Mouse (Mus musculus) T-helper 2 cell (primary cell): ENCODE data around the gene Ifnlr1.

Experiments used
- in situ Hi-C: fragments of 300-600 bp; cut with MboI, MseI; formaldehyde crosslinking; loops from one replicate; pipeline ENCODE4 v1.15.1; 2025; ENCODE audit warnings: high pct_unique_total_duplicates

Gene Ifnlr1

GRCm38 (mm10) chr4:135685906-135686567 is at the start of gene Ifnlr1:
Gene Ifnlr1 (plus strand): TSS chr4:135686287.
- in situ Hi-C loops: no loop called here

- in situ Hi-C loops: loop anchor here (10.0 kb wide), 1 partner anchor 573 kb away; no protein-coding TSS in a partner anchor
These were observed 44.6 kb upstream of the Ifnlr1 start for GRCm38 (mm10) chr4:135641302-135642079.

- in situ Hi-C loops: loop anchor here (10.0 kb wide), 1 partner anchor 570 kb away; no protein-coding TSS in a partner anchor
These were observed 41.0 kb upstream of the Ifnlr1 start for GRCm38 (mm10) chr4:135645022-135645637.

- in situ Hi-C loops: no loop called here
These were observed 33.0 kb upstream of the Ifnlr1 start for GRCm38 (mm10) chr4:135652966-135653607.

- in situ Hi-C loops: no loop called here
These were observed 32.1 kb upstream of the Ifnlr1 start for GRCm38 (mm10) chr4:135653956-135654355.

GRCm38 (mm10) chr4:135655499-135655898 is 30.6 kb upstream of the Ifnlr1 start:
- in situ Hi-C loops: no loop called here

GRCm38 (mm10) chr4:135656094-135656589 is 29.9 kb upstream of the Ifnlr1 start:
- in situ Hi-C loops: no loop called here

GRCm38 (mm10) chr4:135658484-135658883 is 27.6 kb upstream of the Ifnlr1 start:
- in situ Hi-C loops: no loop called here

GRCm38 (mm10) chr4:135658899-135659298 is 27.2 kb upstream of the Ifnlr1 start:
- in situ Hi-C loops: no loop called here

- in situ Hi-C loops: loop anchor here (10.0 kb wide), 1 partner anchor 276 kb away; no protein-coding TSS in a partner anchor
These were observed 24.8 kb upstream of the Ifnlr1 start for GRCm38 (mm10) chr4:135661082-135661809.

- in situ Hi-C loops: loop anchor here (10.0 kb wide), 1 partner anchor 277 kb away; no protein-coding TSS in a partner anchor
These were observed 24.1 kb upstream of the Ifnlr1 start for GRCm38 (mm10) chr4:135661994-135662393.

- in situ Hi-C loops: loop anchor here (5.0 to 10.0 kb wide), 2 partner anchors 147 to 280 kb away; no protein-coding TSS in a partner anchor
These were observed 21.4 kb upstream of the Ifnlr1 start for GRCm38 (mm10) chr4:135664656-135665055.

GRCm38 (mm10) chr4:135666192-135666975 is 19.7 kb upstream of the Ifnlr1 start:
- in situ Hi-C loops: loop anchor here (5.0 to 10.0 kb wide), 2 partner anchors 149 to 282 kb away; no protein-coding TSS in a partner anchor

- in situ Hi-C loops: loop anchor here (5.0 to 10.0 kb wide), 2 partner anchors 150 to 283 kb away; no protein-coding TSS in a partner anchor
These were observed 18.7 kb upstream of the Ifnlr1 start for GRCm38 (mm10) chr4:135667266-135667844.

GRCm38 (mm10) chr4:135673507-135673906 is 12.6 kb upstream of the Ifnlr1 start:
- in situ Hi-C loops: no loop called here

GRCm38 (mm10) chr4:135674993-135675392 is 11.1 kb upstream of the Ifnlr1 start:
- in situ Hi-C loops: no loop called here

GRCm38 (mm10) chr4:135676476-135676875 is 9.6 kb upstream of the Ifnlr1 start:
- in situ Hi-C loops: no loop called here

GRCm38 (mm10) chr4:135679316-135679715 is 6.8 kb upstream of the Ifnlr1 start:
- in situ Hi-C loops: no loop called here

- in situ Hi-C loops: no loop called here
These were observed 4.3 kb upstream of the Ifnlr1 start for GRCm38 (mm10) chr4:135681789-135682188.
